Mouse (Mus musculus) left cerebral cortex, postnatal 25 days (tissue): Measurements from ENCODE around the gene Scaf11. TPM values are rescaled to one million over a fixed set of nuclear protein-coding genes. Genes with fewer than 3 reads are reported as not detected.
"Not testable (repeated sequence)": the region's sequence is repeated elsewhere in the genome, so short reads cannot be mapped to it uniquely, and the experiment has no call there.

Experiments
- DNase-seq, 2 experiments: peaks; one replicate each; pipeline ENCODE4 v3.0.0; 2022; ENCODE audit warnings: low spot score in 2 of 2, mixed read lengths in 1 of 2
- intact Hi-C: fragments of 180-260 bp; cut with DNase I; formaldehyde crosslinking; loops from one replicate; pipeline ENCODE4 v1.15.1; 2025
- total RNA-seq, 2 experiments: library from RNA; stranded (reverse); gene quantifications; 2 replicates each; pipeline ENCODE4 v1.2.3; 2021

Scaf11 gene
- total RNA-seq, 2 experiments from 2014 or later = 44.8 to 47.8 TPM

DNA sequence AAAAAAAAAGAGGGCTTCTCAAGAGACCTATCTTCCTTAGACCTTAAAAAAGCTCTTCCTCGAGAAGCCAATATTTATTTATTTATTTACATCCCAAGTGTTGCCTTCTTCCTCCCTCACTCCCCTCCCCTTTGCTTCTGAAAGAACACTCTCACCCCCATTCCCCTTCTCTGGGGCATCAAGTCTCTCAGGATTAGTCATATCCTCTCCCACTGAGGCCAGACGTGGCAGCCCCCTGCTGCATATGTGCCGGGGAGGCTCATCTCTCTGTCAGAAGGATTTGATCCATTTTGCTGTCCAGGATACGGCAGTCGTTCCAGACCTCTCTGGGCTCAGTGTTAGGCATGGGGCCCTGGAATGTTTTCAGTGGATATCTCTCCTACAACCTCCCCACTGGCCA, 7.2 kb upstream of the Scaf11 start:
- intact Hi-C loops = no loop called here

DNA sequence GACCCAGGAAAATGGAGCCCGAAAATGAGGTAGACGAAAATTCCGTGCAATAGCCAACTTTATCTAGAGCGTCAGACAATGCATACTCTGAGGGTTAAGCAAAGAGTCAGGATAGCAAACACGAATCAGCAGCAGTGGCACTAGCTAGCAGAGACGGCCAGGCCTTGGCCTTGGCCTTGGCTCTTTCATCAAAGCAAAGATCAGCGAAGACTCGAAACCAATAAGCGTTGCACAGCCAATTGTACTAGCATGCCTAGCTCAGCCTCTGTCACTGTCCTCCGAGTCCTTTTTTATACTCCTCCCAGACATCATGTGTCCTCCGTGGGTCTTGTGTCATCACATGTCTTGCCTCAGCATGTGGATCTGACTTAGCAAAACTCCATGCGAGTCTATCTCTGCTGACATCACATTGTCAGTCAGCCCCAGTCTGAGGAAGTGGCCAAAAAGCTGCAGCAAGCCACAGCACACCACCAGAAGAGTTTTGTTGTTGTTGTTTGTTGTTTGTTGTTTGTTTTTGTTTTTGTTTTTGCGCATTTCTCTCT, 5.8 kb upstream of the Scaf11 start:
- intact Hi-C loops = no loop called here
- DNase-seq = no peak

More for the DNA sequence above, 7.2 kb upstream of the Scaf11 start:
- no peak for DNase-seq

DNA sequence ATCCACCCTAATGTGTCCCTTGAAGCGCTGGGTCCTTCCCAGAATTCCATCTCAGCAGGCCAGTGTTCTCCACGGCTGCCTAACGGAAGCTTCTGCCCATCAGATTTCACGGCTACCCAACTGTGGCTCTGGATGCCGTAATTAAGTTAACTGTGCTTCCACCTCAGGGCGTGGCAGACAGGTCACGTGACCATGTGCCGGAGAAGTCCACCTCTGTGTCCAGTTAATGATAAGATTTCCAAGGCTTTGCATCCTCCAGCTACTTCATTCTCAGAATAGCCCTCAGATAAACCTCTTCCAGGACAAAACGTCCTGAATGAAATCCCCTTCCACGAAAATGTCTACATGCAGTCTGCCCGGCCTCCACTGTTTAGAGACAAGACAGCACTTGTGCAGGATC, 4.4 kb upstream of the Scaf11 start:
- intact Hi-C loops = no loop called here
- DNase-seq = no peak

DNA sequence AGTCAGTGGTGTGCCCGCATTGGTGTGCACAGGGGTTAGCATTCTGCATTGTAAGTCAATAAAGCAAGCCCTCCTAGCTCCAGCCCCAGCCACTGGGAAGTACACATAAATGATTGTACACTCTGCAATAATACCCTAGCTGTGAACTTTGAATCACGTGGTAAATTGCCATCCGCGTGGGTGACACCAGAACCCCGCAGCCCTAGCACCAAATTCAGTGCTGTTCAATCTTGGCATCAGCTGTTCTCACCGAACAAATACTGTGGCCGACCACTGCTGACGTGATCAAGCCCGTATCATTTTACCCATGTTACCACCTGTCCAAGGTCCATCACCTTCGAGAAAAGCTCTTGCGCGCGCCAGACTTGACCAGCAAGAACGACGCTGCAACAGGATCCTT, 3.2 kb upstream of the Scaf11 start:
- intact Hi-C loops = loop anchor here (5.0 kb wide), 1 partner anchor 178 kb away; the partner anchor contains the start of gene Slc38a1
- no peak for DNase-seq

DNA sequence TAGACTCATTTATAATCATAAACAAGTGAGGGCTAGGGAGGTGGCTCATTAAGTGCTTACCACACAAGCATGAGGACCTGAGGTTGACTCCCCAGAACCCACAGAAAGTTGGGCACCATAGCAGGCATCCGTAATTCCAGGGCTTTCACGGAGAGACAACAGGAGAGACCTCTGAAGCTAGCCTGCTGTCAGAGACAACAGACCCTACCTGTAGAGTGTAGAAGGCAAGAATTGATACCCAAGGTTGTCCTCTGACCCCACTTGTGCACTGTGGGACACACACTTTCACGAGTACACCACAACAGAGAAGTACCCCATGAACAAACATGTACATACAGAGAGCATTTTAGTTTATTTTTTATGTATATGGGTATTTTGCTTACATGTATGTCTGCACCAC, 2.0 kb upstream of the Scaf11 start:
- intact Hi-C loops = loop anchor here (5.0 kb wide), 1 partner anchor 180 kb away; the partner anchor contains the start of gene Slc38a1
- no peak for DNase-seq

DNA sequence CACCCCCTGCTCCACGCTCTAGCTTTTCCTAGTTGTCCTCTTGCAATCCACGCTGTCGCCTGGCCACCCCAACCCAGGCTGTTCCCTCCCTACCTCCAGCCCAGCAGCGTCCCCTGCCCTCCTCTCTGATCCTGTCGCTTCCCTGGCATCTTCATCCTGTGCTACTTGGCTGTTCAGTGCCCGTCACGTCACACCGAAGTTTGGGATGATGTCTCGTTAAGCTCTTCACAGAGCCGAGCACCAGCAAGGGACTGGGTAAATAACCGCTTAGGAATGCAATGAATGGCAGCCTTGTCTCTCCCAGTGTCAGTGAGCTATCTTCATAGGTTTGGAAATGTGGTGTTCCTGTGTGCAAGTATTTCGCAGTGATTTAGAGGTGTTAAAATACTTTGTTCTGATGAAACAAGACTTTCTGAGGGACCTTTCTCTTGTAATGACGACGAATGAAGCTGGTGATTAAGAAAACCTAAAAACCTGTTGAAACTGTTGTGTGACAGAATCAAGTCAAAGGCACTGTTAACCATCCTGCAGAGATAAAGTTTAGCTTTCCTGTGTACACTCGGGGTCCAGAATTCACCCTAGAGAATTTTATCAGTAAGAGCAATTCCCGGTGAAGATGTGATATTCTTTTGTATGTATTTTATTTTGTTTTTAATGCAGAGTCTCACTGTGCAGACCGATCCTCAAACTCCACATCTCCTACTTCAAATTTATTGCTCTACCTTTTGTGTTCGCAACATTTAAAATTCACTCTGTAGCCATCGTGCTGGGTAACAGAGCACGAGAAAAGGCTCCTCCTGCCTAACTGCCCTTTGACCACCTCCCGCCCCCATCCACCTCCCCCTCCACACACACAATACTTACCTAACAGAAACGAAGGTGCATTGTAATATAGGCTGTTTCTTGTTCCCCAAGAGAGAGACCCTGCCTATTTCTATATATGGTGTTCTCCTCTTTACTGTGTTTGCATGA, 1.2 kb upstream of the Scaf11 start:
- intact Hi-C loops = loop anchor here (2.0 to 5.0 kb wide), 2 partner anchors 180 to 237 kb away; partner anchors contain the start of genes Slc38a1 and Slc38a2
- DNase-seq = no peak

DNA sequence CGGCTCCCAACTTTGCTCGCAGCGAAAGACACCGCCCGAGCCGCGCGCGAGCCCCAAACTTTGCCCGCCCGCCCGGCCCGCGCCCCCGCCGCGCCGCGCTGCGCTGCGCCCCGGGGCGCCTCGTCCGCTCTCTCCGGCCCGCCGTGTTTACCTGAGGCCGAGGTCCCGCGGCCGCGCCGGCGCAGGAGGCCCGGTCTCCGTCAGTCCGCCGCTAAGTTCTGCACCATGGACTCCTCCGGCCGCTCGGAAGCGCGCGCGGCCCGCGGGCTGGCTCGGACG, 253 bp downstream of the Scaf11 start:
- intact Hi-C loops = loop anchor here (1.0 to 5.0 kb wide), 3 partner anchors 175 to 238 kb away; partner anchors contain the start of genes Slc38a1 and Slc38a2
- no peak for DNase-seq

DNA sequence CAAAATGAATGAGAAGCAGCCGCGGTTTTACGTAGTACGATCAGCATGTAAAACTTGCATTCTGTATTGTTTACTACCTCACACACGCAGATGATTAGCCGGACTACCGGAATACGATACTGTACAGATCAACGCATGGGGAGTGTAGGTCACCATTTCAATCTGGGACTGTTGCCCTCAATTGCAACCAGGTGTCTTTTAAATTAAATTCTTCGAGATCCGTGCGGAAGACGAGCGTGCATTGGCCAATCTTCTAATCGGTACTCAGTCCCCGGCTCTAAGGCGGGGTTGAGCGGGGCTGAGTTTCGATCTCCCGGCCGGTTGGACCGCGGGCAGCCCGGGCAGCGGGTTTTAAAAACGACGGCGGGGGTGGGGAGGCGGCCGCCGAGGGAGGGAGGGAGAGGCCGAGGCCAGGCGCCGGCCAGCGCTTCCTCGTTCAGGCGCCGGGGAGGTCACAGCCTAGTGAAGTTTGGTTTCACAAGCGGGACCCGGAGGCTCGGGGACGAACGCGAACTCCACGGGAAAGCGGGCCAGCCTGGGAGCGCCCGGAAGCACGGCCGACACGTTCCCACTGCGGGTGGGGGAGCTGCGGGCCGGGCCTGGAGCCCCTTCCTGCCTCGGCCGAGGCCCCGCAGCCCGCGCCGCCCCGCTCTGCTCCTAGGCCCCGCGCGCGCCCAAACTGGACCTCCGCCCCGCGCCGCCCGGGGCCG, 747 bp downstream of the Scaf11 start:
- intact Hi-C loops = loop anchor here (1.0 to 5.0 kb wide), 3 partner anchors 175 to 239 kb away; partner anchors contain the start of genes Slc38a1 and Slc38a2
- DNase-seq = peak; percentile 49 to 51

DNA sequence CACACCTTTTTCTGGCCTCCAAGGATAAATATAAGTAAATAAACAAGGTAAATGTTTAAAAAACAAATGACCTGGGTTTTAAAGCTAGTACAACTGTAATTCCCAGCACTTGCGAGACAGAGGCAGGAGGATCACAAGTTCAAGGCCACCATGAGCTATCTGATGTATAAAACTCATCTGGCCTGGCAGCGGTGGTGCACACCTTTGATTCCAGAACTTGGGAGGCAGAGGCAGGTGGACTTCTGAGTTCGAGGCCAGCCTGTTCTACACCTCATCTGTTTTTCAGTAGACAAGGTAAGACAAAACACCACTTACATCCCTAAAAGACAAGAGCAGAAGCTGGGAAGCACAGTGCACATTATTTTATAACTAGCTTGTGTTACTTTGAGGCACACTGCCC, 2.4 kb downstream of the Scaf11 start:
- intact Hi-C loops = no loop called here
- no peak for DNase-seq

DNA sequence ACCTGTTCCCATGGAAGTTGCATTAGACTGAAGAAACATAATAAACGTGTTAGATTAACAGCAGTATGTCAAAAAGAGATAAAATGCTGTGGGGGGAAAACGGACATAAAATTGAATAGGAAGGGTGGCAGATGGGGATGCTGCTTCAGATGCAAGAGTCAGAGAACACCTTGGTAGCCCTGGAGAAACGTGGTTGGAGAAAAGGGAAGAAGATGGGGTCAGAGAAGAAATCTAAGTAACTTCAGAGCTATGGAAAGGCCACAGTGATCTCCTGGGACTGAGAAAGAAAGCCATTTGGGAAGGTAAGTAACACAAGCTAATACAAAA, 3.3 kb downstream of the Scaf11 start:
- intact Hi-C loops = no loop called here
- DNase-seq = no peak

DNA sequence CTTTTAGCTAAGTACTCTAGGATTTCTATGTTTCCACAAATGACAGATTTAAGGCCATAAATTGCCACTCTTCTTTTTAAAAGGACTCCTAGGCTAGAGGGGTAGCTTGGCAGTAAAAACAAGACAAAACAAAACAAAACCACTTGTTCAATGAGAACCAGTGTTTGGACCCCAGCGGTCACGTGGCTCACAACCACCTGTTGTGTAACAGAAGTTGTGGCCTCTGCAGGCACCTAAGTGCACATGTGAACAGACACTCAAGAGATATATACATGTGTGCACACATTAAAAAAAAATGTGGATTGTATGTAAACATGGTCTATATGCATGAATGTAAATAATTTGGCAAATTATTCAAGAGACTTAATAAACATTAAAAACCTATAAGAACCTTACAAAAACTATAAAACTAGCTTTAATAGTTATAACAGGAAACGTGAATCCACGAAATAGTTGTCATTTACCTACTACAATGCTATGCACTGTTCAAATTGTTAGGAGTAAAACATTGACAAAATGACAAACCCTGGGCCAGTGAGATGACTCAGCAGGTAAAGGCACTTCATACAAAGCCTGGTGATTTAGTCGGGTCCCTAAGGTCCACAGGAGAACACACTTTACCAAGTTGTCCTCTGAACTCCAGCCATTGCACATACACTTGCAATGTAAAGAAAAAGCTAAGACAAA, 3.8 kb downstream of the Scaf11 start:
- intact Hi-C loops = no loop called here
- no peak for DNase-seq

DNA sequence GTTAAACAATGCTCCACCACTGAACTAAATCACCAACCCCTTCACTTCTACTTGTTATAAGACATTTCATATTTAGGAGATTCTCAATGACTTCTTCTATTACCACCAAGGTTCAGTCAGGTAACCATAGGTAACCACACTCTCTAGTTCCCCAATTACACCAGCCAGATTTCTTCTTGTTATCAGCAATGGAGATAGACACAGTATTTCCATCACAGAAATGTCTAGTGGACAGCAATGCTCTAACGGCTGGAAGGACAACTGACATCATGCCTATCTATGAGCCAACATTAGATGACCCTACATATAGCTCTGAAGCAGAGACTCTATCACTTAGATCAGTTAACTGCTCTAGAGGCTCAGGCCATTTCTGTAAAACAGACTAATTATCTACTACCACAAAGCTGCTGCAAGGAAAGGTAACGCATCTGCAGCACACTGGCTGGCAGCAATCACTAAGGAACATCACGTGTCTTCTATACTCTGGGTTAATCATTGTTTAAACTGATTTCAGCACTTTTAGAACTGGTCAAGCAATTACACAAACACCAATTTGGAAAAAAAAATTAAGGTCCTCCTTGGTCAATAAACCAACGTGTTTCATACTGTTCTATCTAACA, 4.9 kb downstream of the Scaf11 start:
- DNase-seq = no peak
- intact Hi-C loops = no loop called here

DNA sequence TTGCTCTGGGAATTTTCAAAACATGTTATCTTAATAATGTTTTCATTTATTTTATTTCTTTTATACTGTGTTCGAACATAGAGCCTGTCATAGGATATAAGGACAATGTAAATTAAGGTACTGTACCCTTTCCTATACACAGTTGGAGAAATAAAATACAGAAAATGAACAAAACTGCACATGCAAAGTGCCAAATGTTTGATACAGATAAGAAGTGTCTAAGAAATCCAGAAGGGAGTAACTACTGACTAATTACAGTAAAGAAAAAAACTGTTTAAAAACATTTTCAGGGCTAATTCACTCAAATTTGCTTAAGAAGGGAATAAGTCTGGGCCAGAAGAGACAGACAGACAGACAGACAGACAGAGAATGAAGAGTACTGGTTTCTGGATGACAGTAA, 7.3 kb downstream of the Scaf11 start:
- no peak for DNase-seq
- intact Hi-C loops = no loop called here

DNA sequence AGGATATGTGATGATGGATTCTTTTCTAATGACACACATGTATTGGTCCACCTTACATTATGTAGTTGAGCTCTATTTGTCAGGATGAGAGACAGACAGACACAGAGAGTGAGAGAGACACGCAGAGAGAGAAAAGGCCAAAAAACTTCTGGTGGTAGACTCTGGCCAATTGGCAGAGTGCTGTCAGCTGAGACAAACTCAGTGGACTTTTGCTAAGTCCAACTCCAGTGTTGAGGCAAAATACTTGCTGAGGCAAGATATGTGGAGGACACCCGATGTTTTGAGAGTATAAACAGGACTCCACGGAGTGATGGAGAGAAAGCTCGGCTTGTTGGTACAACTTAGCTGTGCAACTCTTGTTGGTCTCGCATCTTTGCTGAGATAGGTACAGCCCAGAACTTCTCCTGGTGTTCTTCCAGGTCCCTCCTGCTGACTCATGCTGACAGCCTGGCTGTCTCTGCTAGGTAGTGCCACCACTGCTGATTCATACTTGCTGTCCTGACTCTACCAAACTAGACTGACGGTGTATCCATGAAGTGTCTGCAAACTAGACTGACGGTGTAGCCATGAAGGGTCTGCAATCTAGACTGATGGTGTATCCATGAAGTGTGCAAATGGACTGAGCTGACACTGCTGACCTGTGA, 11.9 kb downstream of the Scaf11 start:
- intact Hi-C loops = no loop called here
- peak in 1 of 2 experiments; percentile 37 for DNase-seq

DNA sequence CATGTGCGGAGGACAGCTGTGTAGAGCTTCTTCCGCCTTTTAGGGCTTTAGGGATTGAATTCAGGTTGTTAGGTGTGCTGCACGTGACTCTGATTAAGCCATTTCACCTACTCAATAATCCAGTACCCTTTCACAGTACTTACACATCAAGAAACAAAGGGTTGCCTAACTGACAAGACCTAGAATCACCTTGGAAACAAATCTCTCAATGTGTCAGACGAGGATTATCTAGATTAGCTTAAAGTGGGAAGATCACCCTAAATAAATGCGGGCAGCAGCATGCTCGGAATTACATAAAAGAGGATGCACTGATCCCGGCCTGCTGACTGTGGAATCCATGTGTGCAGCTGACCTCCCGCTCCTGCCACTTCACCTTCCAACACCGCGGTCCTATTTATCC, 13.9 kb downstream of the Scaf11 start:
- no peak for DNase-seq
- intact Hi-C loops = no loop called here

DNA sequence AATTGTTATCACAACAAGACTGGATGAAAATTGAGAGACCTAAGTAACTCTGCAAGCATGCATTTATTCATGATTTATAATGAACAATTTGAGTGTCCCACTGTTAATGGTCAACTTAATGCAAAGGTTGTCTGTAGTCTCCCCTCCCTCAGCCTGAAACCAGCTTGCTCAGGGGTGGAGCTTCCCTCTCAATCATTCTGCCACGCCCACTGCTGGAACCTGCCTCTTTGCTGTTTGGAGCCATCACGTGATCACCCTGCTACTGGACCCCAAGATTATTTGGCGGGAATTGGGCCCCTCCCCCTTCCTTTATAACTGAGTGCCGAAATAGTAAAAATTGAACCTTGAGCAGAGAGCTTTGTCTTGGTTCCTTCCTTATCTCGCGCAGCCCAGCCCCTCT, 19.2 kb downstream of the Scaf11 start:
- intact Hi-C loops = not testable (repeated sequence)

DNA sequence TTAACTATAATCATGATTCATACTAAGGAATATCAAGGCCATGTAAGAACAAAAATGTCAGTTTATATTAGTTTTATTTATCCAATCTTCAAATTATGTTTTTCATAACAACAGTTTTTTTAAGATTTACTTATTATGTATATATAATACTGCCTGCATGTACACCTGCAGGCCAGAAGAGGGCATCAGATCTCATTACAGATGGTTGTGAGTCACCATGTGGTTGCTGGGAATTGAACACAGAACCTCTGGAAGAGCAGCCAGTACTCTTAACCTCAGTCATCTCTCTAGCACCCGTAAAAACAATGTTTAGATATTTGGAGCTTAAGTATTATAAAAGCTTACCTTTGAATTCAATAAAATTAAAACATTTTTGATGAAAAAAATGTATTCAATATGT, 26.4 kb downstream of the Scaf11 start:
- intact Hi-C loops = no loop called here
- no peak for DNase-seq

More for the DNA sequence above, 19.2 kb downstream of the Scaf11 start:
- not testable (repeated sequence) for DNase-seq

DNA sequence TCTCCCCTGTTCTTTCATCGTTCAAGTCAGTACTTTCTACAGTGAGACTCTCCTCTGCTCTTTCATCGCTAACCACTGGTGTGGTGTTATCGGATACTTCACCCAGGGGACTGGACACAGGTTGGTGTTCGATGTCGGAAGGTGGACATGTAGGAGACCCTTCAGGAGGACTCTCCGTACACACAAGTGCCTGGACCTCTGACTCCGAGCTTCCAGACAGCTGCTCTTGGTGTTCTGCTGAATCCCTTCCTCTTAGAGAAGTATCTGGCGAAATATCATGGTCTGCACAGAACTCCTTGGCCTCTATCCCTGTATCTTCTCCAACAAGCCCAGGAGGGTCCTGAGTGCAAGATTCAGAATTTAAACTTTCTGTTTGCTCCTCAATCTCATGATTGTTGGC, 40.7 kb downstream of the Scaf11 start:
- intact Hi-C loops = no loop called here
- no peak for DNase-seq

DNA sequence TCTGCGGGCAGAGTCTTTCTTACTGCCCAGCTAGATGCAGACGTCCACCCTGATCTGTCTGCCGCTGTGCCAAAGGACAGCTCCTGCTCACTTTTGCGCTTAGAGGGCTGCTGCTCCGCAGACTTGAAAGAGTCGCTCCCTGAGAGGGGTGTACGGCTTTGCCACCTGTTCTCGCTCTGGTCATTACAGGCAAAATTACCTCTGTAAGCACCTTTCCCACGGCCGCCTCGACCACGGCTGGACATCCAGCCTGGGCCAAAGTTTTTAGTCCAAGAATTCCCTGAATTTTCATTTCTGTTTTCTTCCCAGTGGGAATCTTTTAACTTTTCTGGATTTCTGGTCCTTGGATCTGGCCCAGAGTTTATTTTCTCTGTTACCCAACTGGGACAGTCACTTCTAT, 42.5 kb downstream of the Scaf11 start:
- no peak for DNase-seq
- intact Hi-C loops = no loop called here
